Mouse (Mus musculus): ENCODE measurements around the gene Cox8a. TPM values are rescaled to one million over a fixed set of nuclear protein-coding genes. Genes with fewer than 3 reads are reported as not detected.
A peak's percentile ranks its signal among the peaks of the same experiment; 100 is the strongest.

The Cox8a gene
- polyA plus RNA-seq, 1 experiment: 636 TPM

- 88% methylated on average over 4 of the region's 4 CpGs for WGBS
- Histone ChIP-seq H3K27ac (ENCODE audit: insufficient read depth, low read length) (no peak overlapping the region), H3K4me3 (ENCODE audit: extremely low read depth, insufficient read depth, insufficient read length) (no peak overlapping the region), H3K36me3 (ENCODE audit: control insufficient read depth, insufficient read depth, low read length) (peaks cover 1% of the 10 kb centered on the region; the same call in 1 of the 2 replicates), H3K27me3 (ENCODE audit: control insufficient read depth, insufficient read depth, low read length) (no peaks in the 10 kb centered on the region), H3K4me1 (ENCODE audit: control insufficient read depth, insufficient read depth, insufficient read length) (peaks cover 5% of the 10 kb centered on the region)
- DNase-seq (ENCODE audit: low read depth in 1 of 2, low spot score in 2 of 2): no peak
- TF ChIP-seq CTCF (IDR thresholded peaks at IDR 0.05; ENCODE audit: extremely low read depth, insufficient read depth, insufficient read length, insufficient replicate concordance) (no peak), POLR2A (IDR thresholded peaks at IDR 0.05; ENCODE audit: low read depth, low read length) (no peak)
Measured at GRCm38 (mm10) chr19:7236742-7237141, 19.3 kb upstream of the Cox8a start.

DNA sequence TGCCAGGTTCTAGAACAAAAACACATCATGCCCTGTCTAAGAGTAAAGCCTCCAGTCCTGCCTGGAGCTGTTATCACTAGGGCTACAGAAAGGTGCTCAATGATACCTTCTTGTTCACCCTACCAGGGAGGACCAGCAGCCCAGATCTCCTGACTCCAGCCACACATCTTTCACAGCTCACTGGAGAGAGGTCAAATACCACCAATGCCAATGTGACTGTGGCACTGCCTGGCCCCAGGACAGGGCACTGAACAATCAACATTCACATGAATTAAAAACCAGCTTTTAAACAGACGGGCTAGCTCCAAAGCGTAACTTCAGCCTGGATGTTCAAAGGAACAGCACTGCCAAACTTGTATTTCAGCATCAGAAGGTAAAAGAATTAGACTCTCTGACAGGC lies 18.6 kb upstream of the Cox8a start:
- 99% methylated on average over 2 of the region's 2 CpGs for WGBS
- Histone ChIP-seq H3K27ac (ENCODE audit: insufficient read depth, low read length) (no peak overlapping the region), H3K27me3 (ENCODE audit: control insufficient read depth, insufficient read depth, low read length) (no peaks in the 10 kb centered on the region), H3K4me3 (ENCODE audit: extremely low read depth, insufficient read depth, insufficient read length) (no peak overlapping the region), H3K4me1 (ENCODE audit: control insufficient read depth, insufficient read depth, insufficient read length) (peaks cover 5% of the 10 kb centered on the region), H3K36me3 (ENCODE audit: control insufficient read depth, insufficient read depth, low read length) (peaks cover 4% of the 10 kb centered on the region; the same call in 1 of the 2 replicates)
- no peak for TF ChIP-seq CTCF (IDR thresholded peaks at IDR 0.05; ENCODE audit: extremely low read depth, insufficient read depth, insufficient read length, insufficient replicate concordance)
- TF ChIP-seq POLR2A (IDR thresholded peaks at IDR 0.05; ENCODE audit: low read depth, low read length): no peak
- DNase-seq (ENCODE audit: low read depth in 1 of 2, low spot score in 2 of 2): no peak

DNA sequence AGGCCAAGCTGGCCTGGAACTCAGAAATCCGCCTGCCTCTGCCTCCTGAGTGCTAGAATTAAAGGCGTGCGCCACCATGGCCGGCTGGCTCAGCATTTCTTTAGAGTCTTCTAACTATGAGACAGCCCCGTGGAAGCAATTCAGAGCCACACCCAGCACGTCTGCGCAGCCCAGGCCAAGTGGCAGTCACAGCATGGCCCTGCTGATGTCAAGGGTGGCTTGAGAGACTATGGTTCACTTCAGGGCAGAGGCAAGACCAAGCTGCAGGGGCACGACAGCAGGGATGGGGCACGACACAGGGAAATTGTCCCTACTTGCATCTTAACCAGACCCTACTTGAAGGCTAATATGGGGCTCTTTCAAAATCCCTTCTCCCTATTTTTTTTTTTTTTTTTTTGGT lies 18.0 kb upstream of the Cox8a start:
- DNase-seq (ENCODE audit: low read depth in 1 of 2, low spot score in 2 of 2): no peak
- Histone ChIP-seq H3K27me3 (ENCODE audit: control insufficient read depth, insufficient read depth, low read length) (no peaks in the 10 kb centered on the region), H3K36me3 (ENCODE audit: control insufficient read depth, insufficient read depth, low read length) (peaks cover 4% of the 10 kb centered on the region; the same call in 1 of the 2 replicates), H3K4me1 (ENCODE audit: control insufficient read depth, insufficient read depth, insufficient read length) (peaks cover 5% of the 10 kb centered on the region; the same call in 1 of the 2 replicates), H3K27ac (ENCODE audit: insufficient read depth, low read length) (no peak overlapping the region), H3K4me3 (ENCODE audit: extremely low read depth, insufficient read depth, insufficient read length) (no peak overlapping the region)
- 91% methylated on average over 9 of the region's 9 CpGs for WGBS
- TF ChIP-seq CTCF (IDR thresholded peaks at IDR 0.05; ENCODE audit: extremely low read depth, insufficient read depth, insufficient read length, insufficient replicate concordance): no peak
- no peak for TF ChIP-seq POLR2A (IDR thresholded peaks at IDR 0.05; ENCODE audit: low read depth, low read length)

DNA sequence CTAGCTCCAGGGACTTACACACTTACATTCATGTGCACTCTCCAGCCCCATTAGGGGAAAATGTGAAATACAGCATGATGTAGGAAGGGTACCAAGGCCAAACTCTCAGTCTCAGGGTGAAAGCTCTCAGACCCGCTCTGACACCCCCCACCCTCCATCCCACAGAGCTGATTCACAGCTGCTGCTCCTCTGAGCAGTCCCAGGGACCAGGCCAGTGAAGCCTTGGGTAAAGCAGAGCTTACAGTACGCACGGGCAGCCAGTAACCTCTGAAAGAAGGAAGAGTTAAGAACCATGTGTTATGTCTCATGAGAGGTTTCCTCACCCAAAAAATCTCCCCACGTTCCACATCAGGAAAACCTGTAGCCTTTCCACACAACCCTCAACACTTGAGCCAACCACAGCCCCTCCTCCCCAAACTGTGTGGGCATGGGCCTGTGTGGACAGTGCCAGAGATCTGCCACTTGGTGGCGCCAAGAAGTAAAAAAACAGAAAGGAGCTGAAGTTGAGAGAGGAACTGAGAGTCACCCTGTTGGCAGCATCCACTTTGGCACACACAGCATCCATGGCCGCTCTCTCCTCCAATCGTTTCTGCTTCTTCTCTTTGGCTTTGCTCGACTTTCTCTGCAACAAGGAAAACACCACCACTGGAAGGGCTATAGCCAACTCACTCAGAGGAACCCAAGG lies 17.3 kb upstream of the Cox8a start:
- no peak overlapping the region for H3K4me3 ChIP-seq (ENCODE audit: extremely low read depth, insufficient read depth, insufficient read length)
- DNase-seq (ENCODE audit: low read depth in 1 of 2, low spot score in 2 of 2): peak; percentile 69 to 79
- H3K27ac ChIP-seq (ENCODE audit: insufficient read depth, low read length): no peak overlapping the region
- H3K27me3 ChIP-seq (ENCODE audit: control insufficient read depth, insufficient read depth, low read length): no peaks in the 10 kb centered on the region
- peaks cover 6% of the 10 kb centered on the region for H3K36me3 ChIP-seq (ENCODE audit: control insufficient read depth, insufficient read depth, low read length)
- WGBS: 42% methylated on average over 8 of the region's 8 CpGs
- peak; percentile 85; the same call in 1 of the 2 replicates for TF ChIP-seq CTCF (IDR thresholded peaks at IDR 0.05; ENCODE audit: extremely low read depth, insufficient read depth, insufficient read length, insufficient replicate concordance)
- no peak for TF ChIP-seq POLR2A (IDR thresholded peaks at IDR 0.05; ENCODE audit: low read depth, low read length)
- H3K4me1 ChIP-seq (ENCODE audit: control insufficient read depth, insufficient read depth, insufficient read length): no peaks in the 10 kb centered on the region; the same call in 1 of the 2 replicates

GRCm38 (mm10) chr19:7226511-7226914 lies 9.1 kb upstream of the Cox8a start:
- peak in 1 of 2 experiments; percentile 39 for DNase-seq (ENCODE audit: low read depth in 1 of 2, low spot score in 2 of 2)

GRCm38 (mm10) chr19:7225096-7225690 lies 7.8 kb upstream of the Cox8a start:
- no peak for DNase-seq (ENCODE audit: low read depth in 1 of 2, low spot score in 2 of 2)
- Histone ChIP-seq H3K4me3 (ENCODE audit: extremely low read depth, insufficient read depth, insufficient read length) (no peak overlapping the region), H3K36me3 (ENCODE audit: control insufficient read depth, insufficient read depth, low read length) (peaks cover 11% of the 10 kb centered on the region), H3K27ac (ENCODE audit: insufficient read depth, low read length) (no peak overlapping the region), H3K27me3 (ENCODE audit: control insufficient read depth, insufficient read depth, low read length) (no peaks in the 10 kb centered on the region), H3K4me1 (ENCODE audit: control insufficient read depth, insufficient read depth, insufficient read length) (peaks cover 15% of the 10 kb centered on the region; the same call in 1 of the 2 replicates)
- TF ChIP-seq CTCF (IDR thresholded peaks at IDR 0.05; ENCODE audit: extremely low read depth, insufficient read depth, insufficient read length, insufficient replicate concordance): no peak
- no peak for TF ChIP-seq POLR2A (IDR thresholded peaks at IDR 0.05; ENCODE audit: low read depth, low read length)
- WGBS: 51% methylated on average over 9 of the region's 9 CpGs

More at GRCm38 (mm10) chr19:7226511-7226914, 9.1 kb upstream of the Cox8a start:
- WGBS: 27% methylated on average over 6 of the region's 6 CpGs
- Histone ChIP-seq H3K4me3 (ENCODE audit: extremely low read depth, insufficient read depth, insufficient read length) (no peak overlapping the region), H3K4me1 (ENCODE audit: control insufficient read depth, insufficient read depth, insufficient read length) (peaks cover 15% of the 10 kb centered on the region; the same call in 1 of the 2 replicates), H3K27ac (ENCODE audit: insufficient read depth, low read length) (peak overlapping the region; percentile 73), H3K27me3 (ENCODE audit: control insufficient read depth, insufficient read depth, low read length) (no peaks in the 10 kb centered on the region), H3K36me3 (ENCODE audit: control insufficient read depth, insufficient read depth, low read length) (peaks cover 14% of the 10 kb centered on the region)
- no peak for TF ChIP-seq CTCF (IDR thresholded peaks at IDR 0.05; ENCODE audit: extremely low read depth, insufficient read depth, insufficient read length, insufficient replicate concordance)
- no peak for TF ChIP-seq POLR2A (IDR thresholded peaks at IDR 0.05; ENCODE audit: low read depth, low read length)

All from spleen, adult 2 months (tissue).